Mouse (Mus musculus) cortical plate, adult 2 months (tissue): ENCODE measurements around the gene Slc2a2.

Experiments used
- CTCF ChIP-seq: fragments of 200-500 bp; IDR thresholded peaks from 2 replicates; pipeline ENCODE4 v1.5.1; 2011; ENCODE audit warnings: mild to moderate bottlenecking, control low read depth, low read length; ENCODE audit not compliant: insufficient read depth; ENCODE audit errors: extremely low read depth
- POLR2A ChIP-seq: fragments of 200-500 bp; IDR thresholded peaks from 2 replicates; pipeline ENCODE4 v1.6.1; 2011; ENCODE audit warnings: mild to moderate bottlenecking, low read length, control low read depth; ENCODE audit not compliant: insufficient read depth; ENCODE audit errors: extremely low read depth

DNA sequence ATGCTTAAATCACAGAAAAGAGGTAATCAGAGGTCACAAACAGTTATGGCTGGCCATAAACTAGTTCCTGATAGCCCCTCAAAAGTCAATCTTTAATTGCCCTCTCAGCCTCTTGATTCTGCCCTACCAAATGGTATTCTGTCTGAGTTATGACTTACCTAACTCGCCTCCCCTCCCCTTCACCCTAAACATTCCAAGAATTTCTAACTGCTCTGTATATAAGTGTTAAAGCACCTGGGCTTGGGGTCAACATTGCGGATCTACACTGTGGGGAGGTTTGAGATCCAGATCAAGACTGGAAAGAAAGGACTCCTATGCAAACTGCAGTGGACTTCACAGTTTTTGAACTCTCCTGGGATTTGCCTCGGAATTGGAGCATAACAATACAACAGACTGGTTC is 70.5 kb downstream of the Slc2a2 start:
- TF ChIP-seq CTCF (no peak), POLR2A (no peak)
